Mouse (Mus musculus) megakaryocyte-erythroid progenitor cell, adult 5-6 weeks (primary cell): ENCODE measurements around the gene Strn3. TPM values are rescaled to one million over a fixed set of nuclear protein-coding genes. Genes with fewer than 3 reads are reported as not detected.
A peak's percentile ranks its signal among the peaks of the same experiment; 100 is the strongest.
"Not testable (repeated sequence)": the region's sequence is repeated elsewhere in the genome, so short reads cannot be mapped to it uniquely, and the experiment has no call there.

Experiments
- ATAC-seq: replicated peaks from 2 replicates; pipeline ENCODE4 v1.8.0; 2016; ENCODE audit warnings: mild to moderate bottlenecking, inconsistent platforms; ENCODE audit not compliant: severe bottlenecking, poor library complexity, low FRiP score, low TSS enrichment
- total RNA-seq, 2 experiments: library from RNA; stranded (forward) in 1 of 2; stranded (reverse) in 1 of 2; fragments of 200-1000, 215-1000 nt in 1 of 2; fragments of >200 nt in 1 of 2; fragmentation: Nextera tagmentation in 1 of 2; gene quantifications; 2 replicates each; pipeline ENCODE4 v1.2.3; 2014 to 2017

Strn3 gene
- total RNA-seq, 2 experiments from 2014 or later = 46.4 to 60.6 TPM

- no peak for ATAC-seq
These were observed 4.5 kb upstream of the Strn3 start for GRCm38 (mm10) chr12:51696157-51696556.

GRCm38 (mm10) chr12:51694966-51695365 is 3.3 kb upstream of the Strn3 start:
- no peak for ATAC-seq

GRCm38 (mm10) chr12:51694096-51694495 is 2.4 kb upstream of the Strn3 start:
- ATAC-seq = no peak

- ATAC-seq = no peak
These were observed 1.7 kb upstream of the Strn3 start for GRCm38 (mm10) chr12:51693419-51693818.

GRCm38 (mm10) chr12:51692870-51693269 is 1.2 kb upstream of the Strn3 start:
- ATAC-seq = not testable (repeated sequence)

GRCm38 (mm10) chr12:51690893-51691844 is 528 bp downstream of the Strn3 start, which contains the start of gene Ap4s1:
Gene Ap4s1 (plus strand): TSS chr12:51691033.
- peak; percentile 53 for ATAC-seq

GRCm38 (mm10) chr12:51688546-51688945 is 3.2 kb downstream of the Strn3 start:
- ATAC-seq = no peak

GRCm38 (mm10) chr12:51678844-51679243 is 12.9 kb downstream of the Strn3 start:
- ATAC-seq = peak; percentile 73

- ATAC-seq = no peak
These were observed 15.3 kb downstream of the Strn3 start for GRCm38 (mm10) chr12:51676442-51676841.

- ATAC-seq = 0 out of 2 replicates have a peak, but pooled peaks have one; percentile 52
These were observed 18.4 kb downstream of the Strn3 start for GRCm38 (mm10) chr12:51673270-51673669.

- ATAC-seq = no peak
These were observed 20.3 kb downstream of the Strn3 start for GRCm38 (mm10) chr12:51671231-51671891.

- ATAC-seq = peak; percentile 70; the same call in 1 of the 2 replicates
These were observed 24.8 kb downstream of the Strn3 start for GRCm38 (mm10) chr12:51666708-51667430.

- ATAC-seq = no peak
These were observed 27.8 kb downstream of the Strn3 start for GRCm38 (mm10) chr12:51663908-51664307.

GRCm38 (mm10) chr12:51663011-51663410 is 28.7 kb downstream of the Strn3 start:
- no peak for ATAC-seq

GRCm38 (mm10) chr12:51655944-51656465 is 35.7 kb downstream of the Strn3 start:
- no peak for ATAC-seq

GRCm38 (mm10) chr12:51649401-51649800 is 42.3 kb downstream of the Strn3 start:
- not testable (repeated sequence) for ATAC-seq

- ATAC-seq = peak; percentile 96
These were observed 49.8 kb downstream of the Strn3 start for GRCm38 (mm10) chr12:51641871-51642270.

GRCm38 (mm10) chr12:51636689-51637470 is 54.8 kb downstream of the Strn3 start:
- peak; percentile 82 for ATAC-seq

- ATAC-seq = no peak
These were observed 55.4 kb downstream of the Strn3 start for GRCm38 (mm10) chr12:51636260-51636659.
